Comparison of ENCODE assay signal across 18 mouse cellular contexts in the genomic region with DNA sequence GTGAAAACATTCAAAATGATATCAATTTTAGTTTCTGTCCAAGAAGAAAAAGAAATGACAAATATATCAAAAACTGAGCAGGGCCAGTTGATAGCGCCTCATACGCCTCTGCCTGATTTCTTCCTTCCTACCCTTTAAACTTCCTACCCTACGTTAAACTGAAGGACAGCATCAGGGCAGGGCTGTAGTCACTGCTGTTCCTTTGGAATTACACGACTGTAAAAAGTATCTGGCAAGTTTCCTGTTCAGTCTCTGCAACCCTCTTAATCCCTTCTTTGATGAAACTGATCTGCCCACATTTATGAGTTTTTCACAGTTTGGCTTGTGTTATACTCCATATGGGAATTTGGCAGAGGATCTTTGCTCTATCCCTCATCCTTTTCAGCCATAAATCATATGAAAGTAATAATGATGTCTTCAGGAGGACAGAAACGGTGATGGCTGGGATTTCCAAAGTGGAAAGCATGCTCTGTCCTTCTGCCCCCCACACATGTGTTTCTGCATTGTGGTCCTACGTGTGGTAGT.
"Had no signal": no experiment of that assay in that cellular context is flagged by ENCODE, and none has a peak within 500 bp of the region (broad histone marks: within the 10 kb centered on the region; RNA-seq: fewer than 3 reads in every experiment).

No protein-coding gene starts in this region.

- H3K27ac ChIP-seq: layer of hippocampus, adult 2 months; liver, embryonic 12.5 days; liver, embryonic 15.5 days; lung, embryonic 15.5 days; midbrain, embryonic 10.5 days; midbrain, embryonic 13.5 days had no signal

- H3K4me1 ChIP-seq: liver, embryonic 12.5 days; liver, embryonic 15.5 days; lung, embryonic 15.5 days; megakaryocyte, embryonic 14.5 days had no signal

- H3K27me3 ChIP-seq: liver, embryonic 12.5 days; liver, embryonic 15.5 days; lung, embryonic 15.5 days; megakaryocyte, embryonic 14.5 days; midbrain, embryonic 13.5 days had no signal

- H3K9ac ChIP-seq: liver, embryonic 12.5 days; liver, embryonic 15.5 days; lung, embryonic 15.5 days; midbrain, embryonic 13.5 days had no signal

- ATAC-seq: liver, embryonic 12.5 days; midbrain, embryonic 13.5 days; midbrain, embryonic 16.5 days had no signal

- DNase-seq: kidney, adult 9 months; kidney, postnatal 10 days; layer of hippocampus, adult 9-11 months; liver; lung, adult 18-20 months; lung, postnatal 10 days; lung, postnatal 36 days; thymus, adult 18-20 months; thymus, postnatal 36 days had no signal

- H3K4me2 ChIP-seq: liver, embryonic 12.5 days; liver, embryonic 15.5 days; lung, embryonic 15.5 days; midbrain, embryonic 13.5 days had no signal

- H3K36me3 ChIP-seq: liver, embryonic 12.5 days; liver, embryonic 15.5 days; midbrain, embryonic 13.5 days had no signal

- H3K4me3 ChIP-seq: layer of hippocampus, adult 2 months; liver, embryonic 12.5 days; liver, embryonic 15.5 days; lung, embryonic 15.5 days; megakaryocyte, embryonic 14.5 days; midbrain, embryonic 10.5 days; midbrain, embryonic 13.5 days; myocyte had no signal

- H3K9me3 ChIP-seq: liver, embryonic 12.5 days; liver, embryonic 15.5 days; lung, embryonic 15.5 days; megakaryocyte, embryonic 14.5 days; midbrain, embryonic 10.5 days; midbrain, embryonic 13.5 days had no signal
